Mouse (Mus musculus) lung, postnatal 25 days (tissue): ENCODE results near the gene Slc45a2.

Experiments used
- DNase-seq: peaks from one replicate; pipeline ENCODE4 v3.0.0; 2022; ENCODE audit warnings: low spot score

Slc45a2 gene

GRCm38 (mm10) chr15:11004646-11005045 is 4.1 kb downstream of the Slc45a2 start:
- no peak for DNase-seq

GRCm38 (mm10) chr15:11008756-11009155 is 8.2 kb downstream of the Slc45a2 start:
- peak; percentile 14 for DNase-seq

DNA sequence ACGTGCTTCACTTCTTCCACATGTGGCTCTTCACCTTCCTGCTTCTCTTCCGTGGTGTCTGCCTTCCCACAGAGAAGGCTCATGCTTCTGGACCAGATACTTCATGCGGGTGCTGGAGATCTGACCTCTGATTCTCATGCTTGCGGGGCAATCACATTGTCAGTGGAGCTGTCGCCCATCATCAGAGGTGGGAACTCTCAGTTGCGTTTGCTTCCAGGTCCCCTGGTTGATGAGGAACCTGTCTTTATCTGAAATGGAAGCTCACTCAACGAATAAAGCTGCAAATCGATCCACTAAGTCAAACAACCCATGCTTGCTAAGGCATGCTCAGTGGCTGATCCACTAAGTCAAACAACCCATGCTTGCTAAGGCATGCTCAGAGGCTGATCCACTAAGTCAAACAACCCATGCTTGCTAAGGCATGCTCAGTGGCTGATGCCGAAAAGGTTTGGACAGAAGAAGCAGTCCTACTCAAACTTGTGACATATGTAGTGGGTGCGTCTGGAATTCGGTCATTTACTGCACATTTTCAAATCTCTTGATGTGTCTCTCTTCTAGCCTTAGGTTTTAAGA is 10.5 kb downstream of the Slc45a2 start:
- DNase-seq: no peak

DNA sequence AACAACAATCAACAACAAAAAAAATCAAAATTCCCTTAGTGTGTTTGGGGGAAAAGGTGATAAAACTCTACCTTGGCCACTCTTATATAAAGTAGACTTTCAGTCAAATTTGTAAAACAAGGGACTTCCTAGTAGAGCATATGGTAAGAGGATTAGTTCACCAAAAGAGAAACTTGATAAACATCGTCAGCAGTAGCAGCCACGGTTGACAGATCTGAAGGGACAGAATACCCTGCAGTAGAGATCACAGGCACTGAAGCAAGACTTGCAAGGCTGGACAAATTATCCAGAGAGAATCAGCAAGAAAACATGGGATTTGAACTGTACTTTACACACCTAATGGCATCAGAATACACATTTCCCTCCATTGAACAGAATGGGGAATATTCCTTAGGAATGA is 14.4 kb downstream of the Slc45a2 start:
- DNase-seq: no peak

GRCm38 (mm10) chr15:11026801-11027561 is 26.5 kb downstream of the Slc45a2 start:
- DNase-seq: no peak

DNA sequence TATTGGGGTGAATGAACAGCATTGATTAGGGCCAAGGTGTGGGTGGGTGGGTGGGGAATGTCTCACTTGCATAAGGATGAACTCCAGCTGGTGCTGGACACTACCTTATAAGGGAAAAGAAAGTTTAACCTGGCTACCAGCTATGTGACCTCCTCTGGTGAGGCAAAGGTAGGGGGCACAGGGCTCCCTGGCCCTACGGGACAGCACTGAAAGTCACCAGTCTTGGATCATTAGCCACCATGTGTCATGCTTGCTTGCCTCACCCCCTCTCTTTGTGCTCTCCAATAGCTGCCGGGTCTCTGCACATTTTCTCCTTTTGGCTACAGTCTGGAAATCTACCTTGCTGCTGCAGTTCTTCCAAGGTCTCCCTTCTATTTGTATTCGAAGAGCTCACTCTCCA is 29.7 kb downstream of the Slc45a2 start:
- DNase-seq: no peak

- no peak for DNase-seq
Measured at GRCm38 (mm10) chr15:11035947-11036474, 35.5 kb downstream of the Slc45a2 start.

DNA sequence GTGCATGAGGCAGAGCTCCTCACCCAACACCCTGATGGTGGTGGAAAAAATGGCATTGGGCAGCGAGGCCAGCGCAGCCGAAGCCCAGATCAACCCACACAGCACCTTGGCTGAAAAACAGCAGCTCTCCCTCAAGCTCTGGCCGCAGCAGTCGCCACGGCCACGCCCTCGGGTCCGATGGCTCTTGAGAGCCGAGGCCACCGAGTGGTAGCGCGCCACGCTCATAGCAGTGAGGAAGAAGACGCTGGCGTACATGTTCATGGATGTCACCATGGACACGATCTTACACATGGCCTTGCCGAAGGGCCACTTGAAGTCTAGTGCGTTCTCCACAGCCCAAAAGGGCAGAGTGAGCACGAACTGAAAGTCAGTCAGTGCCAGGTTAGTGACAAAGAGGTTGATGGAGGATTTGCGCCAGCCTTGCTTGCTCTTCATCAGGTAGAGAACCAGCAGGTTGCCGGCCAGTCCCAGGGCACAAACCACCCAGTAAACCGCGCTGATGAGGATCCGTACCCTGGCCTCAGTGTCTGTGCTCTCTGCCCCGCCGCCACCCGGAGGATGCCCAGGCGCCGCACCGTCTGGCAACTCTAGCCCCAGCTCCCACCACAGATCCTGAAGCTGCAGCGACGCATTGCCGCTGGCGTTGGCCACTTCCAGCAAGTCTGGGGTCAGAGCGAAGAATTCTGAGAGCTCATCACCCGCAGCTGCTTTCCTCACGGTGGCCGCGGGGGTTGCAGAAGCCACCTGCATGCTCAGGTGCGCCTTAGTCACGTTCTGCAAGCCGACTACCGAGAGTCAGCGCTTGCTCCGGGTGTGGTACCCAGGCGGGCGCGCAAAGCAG is 36.2 kb downstream of the Slc45a2 start:
- DNase-seq: no peak

- DNase-seq: no peak
Measured at GRCm38 (mm10) chr15:11037376-11037695, 36.8 kb downstream of the Slc45a2 start.

- no peak for DNase-seq
Measured at GRCm38 (mm10) chr15:11037711-11038110, 37.2 kb downstream of the Slc45a2 start, which contains the start of gene Rxfp3. Gene Rxfp3 (minus strand): TSS chr15:11037991.

DNA sequence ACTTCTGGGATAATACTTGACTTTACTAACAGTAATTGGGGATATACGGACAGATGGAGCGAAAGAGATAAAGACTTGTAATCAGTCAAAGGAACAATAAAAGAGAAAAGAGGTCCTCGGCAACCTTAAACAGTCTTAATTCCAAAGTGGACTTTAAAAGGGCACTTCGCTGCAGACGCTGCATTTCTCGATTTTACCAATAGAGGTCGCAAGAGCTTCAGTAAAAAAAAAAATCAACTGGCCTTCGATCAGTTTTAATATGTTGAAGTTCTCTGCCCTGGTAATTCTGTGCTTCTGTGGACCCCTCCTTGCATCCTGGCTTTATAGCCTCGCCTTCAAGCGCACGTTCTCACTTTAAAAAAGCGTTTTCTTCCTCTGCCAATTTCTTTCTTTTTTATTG is 38.0 kb downstream of the Slc45a2 start:
- DNase-seq: peak; percentile 21

DNA sequence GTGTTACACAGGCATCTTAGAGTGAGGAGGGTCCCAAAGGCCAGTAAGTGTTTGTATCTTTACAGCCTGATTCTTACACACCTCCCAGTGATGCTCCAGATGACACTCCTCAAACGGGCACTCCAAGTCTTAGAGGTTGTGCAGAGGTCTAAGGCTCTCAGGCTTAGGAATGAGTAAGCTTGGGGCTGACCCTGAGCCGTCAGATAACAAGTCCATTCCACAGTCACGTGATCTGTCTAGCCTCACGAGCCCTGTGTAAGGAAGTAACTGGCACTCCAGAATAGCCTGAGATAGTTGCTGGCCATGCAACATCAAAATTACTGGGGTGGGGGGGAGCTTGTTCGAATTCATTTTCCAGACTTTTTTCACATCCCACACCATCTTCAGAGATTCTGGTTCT is 39.5 kb downstream of the Slc45a2 start:
- DNase-seq: no peak

DNA sequence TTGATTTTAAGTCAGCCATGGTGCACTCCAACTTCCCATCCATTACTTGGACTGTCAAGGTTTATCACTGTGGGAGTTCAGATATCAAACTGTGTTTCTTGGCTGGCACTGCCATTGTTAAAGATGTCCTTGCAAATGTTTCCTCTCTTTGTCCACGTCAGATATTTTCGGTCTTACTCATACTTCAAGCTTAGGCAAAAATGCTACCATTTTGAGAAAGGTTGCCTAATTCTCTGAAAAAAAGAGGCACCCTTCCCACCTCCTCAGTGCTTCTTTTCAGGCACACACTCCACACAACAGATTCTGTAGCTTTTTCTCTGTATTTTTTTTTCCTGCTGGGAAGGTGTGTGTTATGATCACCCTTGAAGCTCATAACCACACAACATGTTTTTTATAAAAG is 40.7 kb downstream of the Slc45a2 start:
- DNase-seq: no peak

DNA sequence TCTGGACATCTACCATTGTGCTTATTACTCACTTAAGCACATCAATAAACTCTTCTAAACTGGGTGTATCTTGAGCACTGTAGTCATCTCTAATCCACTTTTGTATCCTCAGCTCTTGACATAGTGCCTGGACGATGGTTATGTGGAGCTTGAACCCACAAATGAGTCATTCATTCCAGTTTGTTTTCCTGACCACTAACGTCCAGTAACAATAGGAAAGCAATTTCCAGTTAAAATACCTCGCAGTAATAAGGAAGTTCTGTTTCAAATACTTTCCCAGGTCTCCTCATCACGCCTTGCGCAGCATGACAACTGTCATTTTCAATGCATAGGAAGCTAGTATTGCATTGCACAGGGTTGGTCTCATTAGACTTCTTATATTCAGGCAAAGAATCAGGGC is 42.3 kb downstream of the Slc45a2 start:
- DNase-seq: no peak

DNA sequence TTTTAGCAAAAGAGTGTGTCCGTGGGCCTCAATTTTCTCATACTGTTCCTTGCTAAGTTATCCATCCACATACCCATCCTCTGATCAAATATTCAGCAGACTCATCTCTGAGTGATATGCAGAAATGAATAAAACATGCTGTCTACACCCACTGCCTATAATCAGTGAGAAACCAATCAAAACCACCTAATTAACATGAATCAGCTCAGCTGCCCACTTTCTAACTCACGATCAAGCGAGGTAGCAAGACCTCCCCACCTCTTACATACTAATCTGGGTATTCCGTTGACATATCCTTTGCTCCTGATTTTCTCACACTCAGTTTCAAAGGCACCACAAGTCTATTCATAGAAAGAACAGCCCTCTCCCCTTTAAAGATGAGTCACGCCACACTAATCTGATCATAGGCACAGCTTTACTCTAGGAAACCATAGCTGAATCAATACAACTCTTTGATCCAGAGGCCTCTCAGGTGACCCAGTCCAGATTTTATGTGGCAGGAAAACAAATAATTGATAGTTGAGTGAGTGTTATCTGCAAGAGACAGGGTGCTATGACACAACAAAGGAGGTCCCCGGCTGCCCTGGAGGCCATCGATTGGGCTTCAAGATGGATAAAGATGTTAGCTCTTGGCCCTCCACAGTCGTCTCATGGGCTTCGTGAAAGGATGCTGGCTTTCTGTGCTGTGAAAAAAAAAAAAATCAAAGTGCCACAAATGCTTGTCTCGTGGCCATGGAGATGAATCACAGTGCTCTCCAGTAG is 53.3 kb downstream of the Slc45a2 start:
- DNase-seq: no peak

DNA sequence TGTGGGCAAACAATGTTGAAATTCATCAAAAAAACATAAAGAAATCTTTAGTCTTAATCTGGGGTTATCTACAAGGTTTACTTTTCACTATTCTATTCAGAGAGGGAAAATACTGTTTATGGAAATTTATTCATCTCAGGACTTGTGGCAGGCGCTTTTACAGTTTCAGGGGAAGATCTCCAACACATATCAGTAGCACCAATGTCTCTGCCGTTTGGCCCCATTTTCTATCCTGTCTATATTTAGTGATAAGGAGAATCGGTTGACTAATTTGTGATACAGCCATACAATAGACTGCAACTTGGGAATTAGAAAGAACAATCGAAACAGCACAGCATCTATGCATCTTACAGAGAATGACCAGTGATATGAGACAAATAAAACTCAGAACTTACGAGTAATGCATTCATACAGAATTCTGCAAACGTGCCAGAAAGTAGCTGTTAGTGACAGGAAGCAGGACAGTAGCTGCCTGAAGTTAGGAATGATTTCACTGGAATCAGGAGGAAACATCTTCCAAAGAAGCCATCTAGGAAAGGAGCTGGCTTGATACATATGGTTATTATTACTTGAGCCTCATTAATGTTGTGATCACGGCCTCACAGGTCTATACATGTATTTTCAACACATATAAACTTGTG is 54.0 kb downstream of the Slc45a2 start:
- DNase-seq: no peak

DNA sequence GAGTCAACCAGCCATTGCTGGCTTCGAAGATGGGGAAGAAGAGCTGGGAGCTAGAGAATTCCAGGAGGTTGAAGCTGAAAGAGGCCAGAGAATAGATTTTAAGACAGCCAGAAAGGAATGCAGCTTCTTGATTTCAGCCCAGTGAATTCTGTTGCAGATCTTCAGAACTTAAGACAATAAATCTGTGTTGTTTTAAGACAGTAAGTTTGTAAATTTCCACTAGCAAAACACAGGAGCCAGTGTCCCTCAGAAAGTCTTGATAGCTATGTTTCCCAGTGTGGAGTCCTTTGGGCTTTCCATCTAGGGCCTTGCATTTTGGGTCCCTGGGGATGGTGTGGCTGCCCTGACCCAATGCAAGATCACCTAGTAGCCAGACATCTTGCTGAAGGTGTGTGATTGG is 62.4 kb downstream of the Slc45a2 start:
- no peak for DNase-seq

DNA sequence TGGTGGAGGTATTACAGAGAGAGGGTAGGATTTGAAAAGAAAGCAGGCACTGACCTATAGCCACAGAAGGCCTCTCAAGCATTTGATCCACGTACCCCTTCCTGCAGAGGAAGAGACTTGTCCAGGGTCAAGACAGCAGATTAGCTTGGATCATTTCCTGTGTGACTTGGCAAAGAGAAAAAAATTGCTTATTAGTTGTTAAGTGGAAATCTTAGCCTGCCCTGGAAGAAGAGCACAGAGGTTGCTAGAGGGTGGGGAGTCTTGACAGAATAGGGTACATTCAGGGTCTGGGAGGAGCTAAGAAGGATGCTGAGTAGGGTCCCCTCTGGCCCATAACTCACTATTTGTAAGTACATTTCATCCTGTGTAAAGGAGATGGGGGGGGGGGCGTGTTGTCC is 63.6 kb downstream of the Slc45a2 start:
- DNase-seq: peak; percentile 5

DNA sequence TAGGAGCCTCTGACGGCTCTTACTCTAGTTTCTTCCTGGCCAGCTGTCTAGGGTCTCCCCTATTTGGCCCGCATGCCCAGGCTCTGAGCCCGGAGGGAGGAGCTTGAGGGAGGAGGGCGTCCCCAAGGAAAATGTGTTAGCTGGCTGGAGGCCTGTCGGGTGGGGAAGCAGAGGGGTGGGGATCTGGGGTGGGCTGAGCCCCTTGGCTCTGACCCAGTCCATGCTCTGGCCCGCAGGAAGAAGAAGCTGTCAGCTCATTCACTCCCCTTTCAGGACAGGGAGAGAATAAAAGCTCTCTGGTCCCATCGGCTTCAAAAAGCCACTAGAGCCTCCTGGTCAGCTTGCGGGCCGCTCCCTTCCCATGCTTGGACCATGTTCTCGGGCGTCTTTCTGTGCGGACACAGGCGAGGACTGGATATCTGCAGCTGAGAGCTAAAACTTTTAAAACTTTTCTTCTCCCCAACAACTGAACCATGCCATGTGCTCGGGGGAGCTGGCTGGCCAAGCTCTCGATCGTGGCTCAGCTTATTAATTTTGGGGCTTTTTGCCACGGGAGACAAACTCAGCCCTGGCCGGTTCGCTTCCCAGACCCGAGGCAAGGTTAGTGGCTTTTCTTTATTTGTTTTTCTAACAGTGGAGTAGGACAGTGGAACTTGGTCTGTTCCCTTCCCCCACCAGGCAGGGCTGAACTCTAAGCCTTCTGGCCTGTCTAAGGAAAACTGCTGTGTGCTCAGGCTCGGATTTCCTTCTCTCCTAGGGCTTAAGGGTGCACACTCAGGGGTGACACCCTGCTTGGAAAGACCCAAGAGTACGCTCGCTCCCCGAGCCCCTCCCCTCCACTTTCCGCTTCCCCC is 64.3 kb downstream of the Slc45a2 start, which contains the start of gene Adamts12:
Gene Adamts12 (plus strand): TSS at position 233 of the 854 bp plus-strand sequence.
- DNase-seq: peak; percentile 31

GRCm38 (mm10) chr15:11065528-11066171 is 65.1 kb downstream of the Slc45a2 start:
- no peak for DNase-seq
